Mouse (Mus musculus) stomach, postnatal 0 days (tissue): ENCODE measurements at regions not wholly inside any gene's neighbourhood (a gene's known extent, or its start where the extent isn't known, plus 50 kb on each side); places are given as distances from the start of the nearest gene placed in this dataset.

Source experiments
- ATAC-seq: fragments of 200-750 bp; cut with Nextera tagmentation; 2 replicates; pipeline ENCODE4 v1.8.0; 2017; ENCODE audit not compliant: low FRiP score, low TSS enrichment
- DNase-seq: peaks from one replicate; pipeline ENCODE4 v3.0.0-alpha.2; 2016; ENCODE audit warnings: low spot score
- H3K27ac ChIP-seq: fragments of 300-500 bp; sonication (generic); replicated peaks from 2 replicates; pipeline ENCODE4 v1.5.1; 2014; ENCODE audit warnings: mild to moderate bottlenecking, control low read depth
- H3K27me3 ChIP-seq: fragments of 300-500 bp; sonication (generic); 2 replicates; pipeline ENCODE4 v1.6.1; 2014; ENCODE audit warnings: low read length; ENCODE audit not compliant: control insufficient read depth, insufficient read depth
- H3K36me3 ChIP-seq: fragments of 300-500 bp; sonication (generic); 2 replicates; pipeline ENCODE4 v1.6.1; 2014; ENCODE audit warnings: low read length, mixed read lengths; ENCODE audit not compliant: control insufficient read depth, insufficient read depth
- H3K4me1 ChIP-seq: fragments of 300-500 bp; sonication (generic); replicated peaks from 2 replicates; pipeline ENCODE4 v1.6.1; 2014; ENCODE audit warnings: antibody characterized with exemption; ENCODE audit not compliant: control insufficient read depth, insufficient read depth
- H3K4me2 ChIP-seq: fragments of 300-500 bp; sonication (generic); replicated peaks from 2 replicates; pipeline ENCODE4 v1.6.1; 2014; ENCODE audit warnings: low read depth, mild to moderate bottlenecking, control low read depth, moderate library complexity
- H3K4me3 ChIP-seq: fragments of 300-500 bp; sonication (generic); 2 replicates; pipeline ENCODE4 v1.5.1; 2014; ENCODE audit warnings: low read depth, low read length, control low read depth
- H3K9ac ChIP-seq: fragments of 300-500 bp; sonication (generic); 2 replicates; pipeline ENCODE4 v1.6.1; 2014; ENCODE audit warnings: mild to moderate bottlenecking, low read length, control low read depth, mixed read lengths
- H3K9me3 ChIP-seq: fragments of 300-500 bp; sonication (generic); 2 replicates; pipeline ENCODE4 v1.6.1; 2016; ENCODE audit warnings: low read length; ENCODE audit not compliant: control insufficient read depth
- CTCF ChIP-seq: IDR thresholded peaks from 2 replicates; pipeline ENCODE4 v1.5.1; 2016; ENCODE audit warnings: antibody characterized with exemption, low read depth, mild to moderate bottlenecking, moderate library complexity
- EP300 ChIP-seq: optimal IDR thresholded peaks from 2 replicates; pipeline ENCODE3; 2016; ENCODE audit warnings: antibody characterized with exemption
- WGBS: fragments of 180-500 bp; shearing (Covaris S2); extraction: QIAGEN DNeasy Blood & Tissue Kit; methylation state at CpG from one replicate; pipeline ENCODE4 v1.1.7; 2014; 5-methylcytosine and 5-hydroxymethylcytosine counted together

DNA sequence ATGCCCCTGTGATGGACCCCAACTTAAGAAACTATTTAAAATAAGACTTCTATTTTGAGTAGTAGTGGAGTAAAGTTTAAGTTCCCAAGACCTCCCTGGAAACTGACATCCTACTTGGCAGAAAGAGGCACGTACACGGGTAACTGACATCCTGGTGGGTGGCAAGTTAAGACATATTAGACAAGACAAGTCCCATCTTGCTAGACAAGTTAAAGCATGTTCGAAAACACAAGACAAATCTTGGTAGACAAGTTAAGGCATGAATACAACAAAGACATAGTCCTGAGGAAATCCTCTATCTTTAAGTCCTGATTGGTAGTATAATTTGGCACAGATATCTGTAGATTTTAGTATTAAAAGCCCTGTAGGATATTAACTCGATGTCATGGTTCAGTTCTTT, 1332.6 kb downstream of the Gm37988 start:
- 73% methylated on average over 4 of the region's 4 CpGs for WGBS
- no peaks in the 10 kb centered on the region for H3K36me3 ChIP-seq
- no peaks in the 10 kb centered on the region for H3K27me3 ChIP-seq
- no peak overlapping the region for H3K4me3 ChIP-seq
- no peak overlapping the region for H3K27ac ChIP-seq
- no peak for TF ChIP-seq EP300
- no peak for TF ChIP-seq CTCF
- ATAC-seq (no peak), DNase-seq (no peak)
- H3K4me2 ChIP-seq, result no peak overlapping the region
- no peak overlapping the region for H3K9ac ChIP-seq
- H3K9me3 ChIP-seq, result no peaks in the 10 kb centered on the region
- H3K4me1 ChIP-seq, result no peaks in the 10 kb centered on the region

- H3K4me3 ChIP-seq, result no peak overlapping the region
- no peak for TF ChIP-seq CTCF
- TF ChIP-seq EP300, result no peak
- no peak overlapping the region for H3K27ac ChIP-seq
- no peak for DNase-seq
- no peaks in the 10 kb centered on the region for H3K27me3 ChIP-seq
- ATAC-seq, result no peak
- no peaks in the 10 kb centered on the region for H3K4me1 ChIP-seq
- H3K4me2 ChIP-seq, result no peak overlapping the region
- H3K9me3 ChIP-seq, result no peaks in the 10 kb centered on the region
- no peaks in the 10 kb centered on the region for H3K36me3 ChIP-seq
- no peak overlapping the region for H3K9ac ChIP-seq
- 71% methylated on average over 2 of the region's 2 CpGs for WGBS
Measured at GRCm38 (mm10) chr1:6142816-6143215, 1335.1 kb downstream of the Gm37988 start.

- Histone ChIP-seq H3K4me2 (no peak overlapping the region), H3K27ac (no peak overlapping the region), H3K9me3 (no peaks in the 10 kb centered on the region), H3K27me3 (no peaks in the 10 kb centered on the region), H3K4me3 (no peak overlapping the region), H3K4me1 (no peaks in the 10 kb centered on the region), H3K36me3 (no peaks in the 10 kb centered on the region), H3K9ac (no peak overlapping the region)
- TF ChIP-seq CTCF (peak; percentile 51), EP300 (no peak)
- ATAC-seq (no peak), DNase-seq (peak; percentile 25)
- WGBS, result 53% methylated on average over 1 of the region's 1 CpGs
Measured at GRCm38 (mm10) chr1:6143891-6144290, 1336.2 kb downstream of the Gm37988 start.

- ATAC-seq, result no peak
- H3K4me1 ChIP-seq, result no peaks in the 10 kb centered on the region
- no peaks in the 10 kb centered on the region for H3K27me3 ChIP-seq
- no peak for DNase-seq
- no peak overlapping the region for H3K9ac ChIP-seq
- H3K4me2 ChIP-seq, result no peak overlapping the region
- H3K9me3 ChIP-seq, result no peaks in the 10 kb centered on the region
- H3K36me3 ChIP-seq, result no peaks in the 10 kb centered on the region
- H3K4me3 ChIP-seq, result no peak overlapping the region
- 24% methylated on average over 3 of the region's 3 CpGs for WGBS
- no peak overlapping the region for H3K27ac ChIP-seq
- peak; percentile 59 for TF ChIP-seq CTCF
- no peak for TF ChIP-seq EP300
Measured at GRCm38 (mm10) chr1:6152436-6152835, 1344.7 kb downstream of the Gm37988 start.
